Comparison of ENCODE assay signal across 15 mouse cellular contexts in the genomic region with DNA sequence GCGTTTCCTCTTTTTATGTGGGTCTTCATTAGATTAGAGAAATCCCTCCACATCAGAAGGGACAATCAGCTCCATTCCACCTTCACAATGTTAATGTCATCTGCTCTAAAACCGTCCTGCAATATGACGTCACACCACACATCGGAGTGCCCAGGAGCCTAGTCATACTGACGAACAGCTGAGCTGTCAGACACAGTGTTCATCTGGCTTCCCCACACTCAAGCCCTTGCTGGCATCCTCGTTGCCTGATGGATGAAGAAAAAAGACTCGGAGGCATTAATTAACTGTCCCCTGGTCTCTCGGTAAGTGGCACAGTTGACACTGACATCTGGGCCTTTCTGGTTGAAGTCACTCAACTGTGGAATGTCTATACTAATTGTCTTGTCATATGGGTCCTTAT. TPM values are rescaled to one million over a fixed set of nuclear protein-coding genes. Genes with fewer than 3 reads are reported as not detected.
"Had no signal": no experiment of that assay in that cellular context is flagged by ENCODE, and none has a peak within 500 bp of the region (broad histone marks: within the 10 kb centered on the region; RNA-seq: fewer than 3 reads in every experiment).

No protein-coding gene starts in this region.

- DNase-seq: kidney, adult 9 months; kidney, postnatal 36 days; left cerebral cortex, postnatal 4 days; lung, adult 18-20 months; right cerebral cortex, adult 18-20 months; right cerebral cortex, postnatal 25 days; thymus, postnatal 36 days had no signal

- H3K9me3 ChIP-seq: limb, embryonic 13.5 days; midbrain, embryonic 13.5 days; neural tube, embryonic 13.5 days had no signal

- H3K36me3 ChIP-seq: limb, embryonic 13.5 days; midbrain, embryonic 13.5 days; neural tube, embryonic 13.5 days had no signal

- H3K9ac ChIP-seq: limb, embryonic 13.5 days; liver, embryonic 14.5 days; midbrain, embryonic 13.5 days; neural tube, embryonic 13.5 days had no signal

- H3K4me3 ChIP-seq: limb, embryonic 13.5 days; midbrain, embryonic 13.5 days; myocyte; neural tube, embryonic 13.5 days had no signal

- H3K27me3 ChIP-seq: limb, embryonic 13.5 days; midbrain, embryonic 13.5 days; neural tube, embryonic 13.5 days had no signal

- H3K4me1 ChIP-seq: limb, embryonic 13.5 days; midbrain, embryonic 13.5 days had no signal

- H3K27ac ChIP-seq: kidney, postnatal 0 days; limb, embryonic 13.5 days; liver, embryonic 14.5 days; midbrain, embryonic 13.5 days; neural tube, embryonic 13.5 days had no signal

- H3K4me2 ChIP-seq: limb, embryonic 13.5 days; midbrain, embryonic 13.5 days; neural tube, embryonic 13.5 days had no signal

RNA-seq across cellular contexts. Expression of a gene that starts 14.4 kb away (rescaled TPM):
- total RNA-seq: liver, adult 2 months; megakaryocyte-erythroid progenitor cell, adult 5-6 weeks had no signal
